Mouse (Mus musculus): Measurements from ENCODE around the gene Foxo3. TPM values are rescaled to one million over a fixed set of nuclear protein-coding genes. Genes with fewer than 3 reads are reported as not detected.

Foxo3 gene
- polyA plus RNA-seq, 1 experiment = 30.2 TPM

DNA sequence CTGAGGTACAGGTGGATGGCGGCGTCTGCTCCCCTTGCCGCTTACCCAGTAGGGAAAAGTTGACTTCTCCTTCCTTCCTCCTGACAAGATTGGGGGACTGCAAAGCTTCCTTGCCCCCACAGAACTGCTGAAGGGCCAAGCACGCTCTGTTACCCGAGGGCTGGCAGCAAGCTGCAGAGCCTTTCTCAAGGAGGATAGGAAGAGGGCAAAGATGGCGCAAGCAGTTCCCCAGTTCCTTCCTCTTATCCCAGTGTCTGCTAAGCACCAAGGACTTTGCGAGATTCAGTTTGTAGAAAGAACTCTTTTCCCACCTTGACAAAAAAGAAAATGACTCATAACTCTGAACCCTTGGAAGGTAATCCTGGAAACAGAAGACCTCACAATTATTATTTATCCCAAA is 18.6 kb downstream of the Foxo3 start:
- TF ChIP-seq CTCF (IDR thresholded peaks at IDR 0.05; ENCODE audit: borderline replicate concordance, insufficient read depth, low read length) (no peak), POLR2A (IDR thresholded peaks at IDR 0.05; ENCODE audit: low read depth, low read length) (no peak)
- H3K27ac ChIP-seq (ENCODE audit: insufficient read depth, low read length) = no peak overlapping the region
- no peak overlapping the region for H3K4me3 ChIP-seq (ENCODE audit: insufficient read depth, low read length)
- H3K4me1 ChIP-seq (ENCODE audit: control insufficient read depth, insufficient read depth, low read length) = peaks cover 5% of the 10 kb centered on the region; the same call in 1 of the 2 replicates

DNA sequence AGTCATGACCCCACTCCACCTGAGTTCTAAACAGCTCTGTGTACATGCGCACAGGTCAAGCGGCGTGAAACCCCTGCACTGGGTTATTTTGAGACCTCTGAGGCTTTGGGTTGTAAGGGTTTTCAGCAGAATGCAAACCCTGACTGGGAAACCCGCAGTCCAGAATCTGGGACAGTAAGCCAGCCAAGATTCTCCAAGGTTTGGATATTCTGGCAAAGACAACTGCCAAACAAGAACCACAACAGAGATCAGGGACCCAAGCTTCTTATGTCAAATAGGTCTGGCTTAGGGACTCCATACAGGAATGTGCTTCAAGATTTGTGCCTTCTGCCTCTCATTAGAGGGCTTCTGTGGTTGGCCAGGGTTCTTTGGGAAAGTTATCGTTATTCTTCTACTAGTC is 21.8 kb downstream of the Foxo3 start:
- Histone ChIP-seq H3K27ac (ENCODE audit: insufficient read depth, low read length) (no peak overlapping the region), H3K4me1 (ENCODE audit: control insufficient read depth, insufficient read depth, low read length) (peaks cover 8% of the 10 kb centered on the region), H3K4me3 (ENCODE audit: insufficient read depth, low read length) (no peak overlapping the region)
- no peak for TF ChIP-seq POLR2A (IDR thresholded peaks at IDR 0.05; ENCODE audit: low read depth, low read length)
- no peak for TF ChIP-seq CTCF (IDR thresholded peaks at IDR 0.05; ENCODE audit: borderline replicate concordance, insufficient read depth, low read length)

DNA sequence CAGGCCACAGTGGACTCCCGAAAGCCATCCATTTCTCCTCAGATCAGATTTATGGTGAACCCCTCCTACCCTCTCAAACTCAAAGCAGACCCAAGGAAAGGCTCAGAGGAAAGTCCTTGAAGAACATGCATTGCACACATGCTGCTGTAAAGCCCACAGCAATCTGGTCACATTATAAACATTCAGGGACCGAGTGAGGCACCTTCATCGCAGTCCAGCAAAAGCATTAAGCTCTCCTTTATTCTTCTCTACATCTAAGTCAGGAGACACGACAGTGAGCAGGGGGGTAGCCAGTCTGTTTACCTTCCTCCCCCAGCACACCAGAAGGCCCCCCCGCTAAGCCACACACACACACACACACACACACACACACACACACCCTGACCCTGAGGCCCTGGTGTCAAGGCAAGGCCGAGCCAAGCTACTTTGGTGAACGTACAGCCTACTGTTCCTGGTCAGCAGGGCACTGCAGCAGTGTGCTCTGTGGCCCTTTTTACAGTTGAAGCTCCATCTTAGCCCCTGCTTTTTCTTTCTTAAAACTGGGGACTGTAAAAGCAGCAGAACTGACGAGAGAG is 24.7 kb downstream of the Foxo3 start:
- Histone ChIP-seq H3K4me1 (ENCODE audit: control insufficient read depth, insufficient read depth, low read length) (peaks cover 8% of the 10 kb centered on the region), H3K4me3 (ENCODE audit: insufficient read depth, low read length) (no peak overlapping the region), H3K27ac (ENCODE audit: insufficient read depth, low read length) (no peak overlapping the region)
- TF ChIP-seq CTCF (IDR thresholded peaks at IDR 0.05; ENCODE audit: borderline replicate concordance, insufficient read depth, low read length) (no peak), POLR2A (IDR thresholded peaks at IDR 0.05; ENCODE audit: low read depth, low read length) (no peak)

DNA sequence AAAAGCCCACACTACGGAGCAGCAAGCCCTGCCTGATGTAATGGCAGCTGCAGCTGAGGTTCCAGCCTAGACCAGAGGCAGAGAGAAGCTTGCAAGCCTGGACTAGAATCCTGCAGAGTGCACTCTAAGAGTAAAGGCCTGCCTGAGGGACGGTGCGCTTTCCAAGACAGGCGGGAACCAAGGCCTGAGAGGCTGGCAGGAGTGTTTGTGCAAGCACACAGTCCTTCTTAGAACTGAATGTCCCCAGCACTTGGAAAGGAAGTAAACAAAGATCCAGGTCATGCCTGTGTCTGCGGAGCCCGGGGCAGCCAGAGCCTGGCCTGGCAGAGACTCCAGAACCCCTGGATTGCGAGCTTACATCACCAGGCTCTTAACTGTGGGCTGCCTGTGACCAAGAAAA is 25.4 kb downstream of the Foxo3 start:
- TF ChIP-seq POLR2A (IDR thresholded peaks at IDR 0.05; ENCODE audit: low read depth, low read length) (no peak), CTCF (IDR thresholded peaks at IDR 0.05; ENCODE audit: borderline replicate concordance, insufficient read depth, low read length) (no peak)
- peaks cover 8% of the 10 kb centered on the region for H3K4me1 ChIP-seq (ENCODE audit: control insufficient read depth, insufficient read depth, low read length)
- no peak overlapping the region for H3K4me3 ChIP-seq (ENCODE audit: insufficient read depth, low read length)
- peak overlapping the region; percentile 0; the same call in 1 of the 2 replicates for H3K27ac ChIP-seq (ENCODE audit: insufficient read depth, low read length)

DNA sequence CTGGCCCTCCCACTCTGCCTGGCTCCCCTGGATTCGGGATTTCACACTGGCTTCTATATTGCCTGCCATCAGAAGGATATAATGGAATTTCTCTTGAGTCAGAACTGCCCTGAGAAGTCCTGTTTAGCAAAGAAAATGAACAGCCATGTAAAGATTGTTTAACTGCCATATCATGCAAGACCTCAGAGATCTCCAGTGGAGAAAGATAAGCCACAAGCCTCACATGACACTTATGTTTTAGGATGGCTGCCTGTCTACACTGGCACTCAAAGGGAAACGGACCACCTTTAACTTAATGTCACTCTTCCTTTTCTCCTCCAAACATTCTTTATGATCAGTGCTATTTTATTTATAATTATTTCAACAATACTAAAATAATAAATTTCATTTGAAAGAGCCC is 26.6 kb downstream of the Foxo3 start:
- peaks cover 12% of the 10 kb centered on the region for H3K4me1 ChIP-seq (ENCODE audit: control insufficient read depth, insufficient read depth, low read length)
- H3K27ac ChIP-seq (ENCODE audit: insufficient read depth, low read length) = no peak overlapping the region
- TF ChIP-seq POLR2A (IDR thresholded peaks at IDR 0.05; ENCODE audit: low read depth, low read length) = no peak
- TF ChIP-seq CTCF (IDR thresholded peaks at IDR 0.05; ENCODE audit: borderline replicate concordance, insufficient read depth, low read length) = no peak
- H3K4me3 ChIP-seq (ENCODE audit: insufficient read depth, low read length) = no peak overlapping the region

DNA sequence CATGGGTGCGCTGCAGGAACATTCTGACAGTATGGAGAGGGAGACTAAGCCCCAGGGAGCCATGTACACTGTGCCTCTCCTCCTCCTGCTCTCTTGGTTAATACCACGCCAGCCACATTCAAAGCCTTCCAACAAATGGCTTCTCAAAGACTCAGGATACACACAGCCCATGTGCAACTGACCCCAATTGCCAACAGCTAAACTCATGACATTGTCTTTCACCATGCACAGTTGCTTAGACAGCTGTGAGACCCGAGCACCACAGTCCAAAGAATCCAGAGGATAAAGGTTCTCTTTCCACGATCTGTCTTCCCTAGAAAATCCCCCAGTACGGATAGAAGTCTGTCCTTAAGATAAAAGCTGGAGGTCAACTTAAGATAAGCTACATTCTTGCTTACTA is 27.9 kb downstream of the Foxo3 start:
- no peak overlapping the region for H3K27ac ChIP-seq (ENCODE audit: insufficient read depth, low read length)
- no peak for TF ChIP-seq CTCF (IDR thresholded peaks at IDR 0.05; ENCODE audit: borderline replicate concordance, insufficient read depth, low read length)
- no peak for TF ChIP-seq POLR2A (IDR thresholded peaks at IDR 0.05; ENCODE audit: low read depth, low read length)
- peaks cover 9% of the 10 kb centered on the region for H3K4me1 ChIP-seq (ENCODE audit: control insufficient read depth, insufficient read depth, low read length)
- no peak overlapping the region for H3K4me3 ChIP-seq (ENCODE audit: insufficient read depth, low read length)

DNA sequence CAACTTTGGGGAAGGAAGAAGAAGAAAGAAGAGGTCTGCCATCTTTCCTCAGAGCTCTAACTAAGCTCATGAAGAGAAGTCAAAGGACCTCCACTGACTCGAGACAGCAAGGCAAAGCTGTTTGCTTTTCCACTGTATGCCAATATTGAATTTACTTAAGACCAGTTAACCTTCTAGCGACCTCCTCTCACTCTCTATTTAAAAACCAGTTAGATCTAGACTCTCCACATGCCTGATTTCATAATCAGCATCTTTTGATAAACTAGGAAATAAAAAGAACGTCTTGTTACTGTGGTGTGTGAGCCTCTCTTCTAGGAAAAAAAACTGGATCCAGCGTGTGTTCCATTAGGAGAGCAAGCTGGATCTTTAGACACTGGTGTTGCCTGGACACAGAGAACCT is 28.4 kb downstream of the Foxo3 start:
- no peak for TF ChIP-seq CTCF (IDR thresholded peaks at IDR 0.05; ENCODE audit: borderline replicate concordance, insufficient read depth, low read length)
- no peak for TF ChIP-seq POLR2A (IDR thresholded peaks at IDR 0.05; ENCODE audit: low read depth, low read length)
- Histone ChIP-seq H3K4me1 (ENCODE audit: control insufficient read depth, insufficient read depth, low read length) (peaks cover 9% of the 10 kb centered on the region), H3K27ac (ENCODE audit: insufficient read depth, low read length) (no peak overlapping the region), H3K4me3 (ENCODE audit: insufficient read depth, low read length) (no peak overlapping the region)

DNA sequence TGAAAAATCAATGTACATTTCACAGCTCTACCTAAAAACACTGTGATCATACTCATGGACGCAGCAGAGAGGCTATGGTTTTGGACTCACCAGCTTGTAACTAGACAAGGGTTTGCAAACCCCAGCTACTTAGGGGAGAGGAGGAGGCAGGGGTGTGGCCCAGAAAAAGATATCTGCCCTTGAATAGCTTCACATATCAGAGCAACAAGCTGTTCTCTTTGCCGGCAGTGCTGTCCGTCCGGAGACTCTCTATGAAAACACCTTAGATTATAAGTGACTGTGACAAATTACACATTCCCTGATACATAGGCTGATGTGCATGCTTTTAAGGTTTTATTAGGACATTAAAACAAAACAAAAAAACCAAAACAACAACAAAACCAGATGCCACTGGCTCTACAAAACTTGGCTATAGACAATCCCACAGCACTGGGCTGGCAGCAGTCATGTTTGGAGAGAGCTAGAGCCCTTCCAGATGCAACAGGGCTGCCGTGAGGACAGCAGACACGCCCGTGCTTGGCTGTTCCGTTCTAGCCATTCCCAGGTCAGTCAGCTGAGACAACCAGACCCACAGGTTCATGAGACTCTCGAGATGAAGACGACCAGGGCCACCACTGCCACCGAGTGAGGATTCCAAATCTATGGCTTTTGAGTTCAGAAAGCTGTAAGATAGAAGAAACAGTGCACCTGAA is 29.3 kb downstream of the Foxo3 start:
- TF ChIP-seq POLR2A (IDR thresholded peaks at IDR 0.05; ENCODE audit: low read depth, low read length) (no peak), CTCF (IDR thresholded peaks at IDR 0.05; ENCODE audit: borderline replicate concordance, insufficient read depth, low read length) (no peak)
- H3K4me3 ChIP-seq (ENCODE audit: insufficient read depth, low read length) = no peak overlapping the region
- peaks cover 9% of the 10 kb centered on the region for H3K4me1 ChIP-seq (ENCODE audit: control insufficient read depth, insufficient read depth, low read length)
- H3K27ac ChIP-seq (ENCODE audit: insufficient read depth, low read length) = no peak overlapping the region

DNA sequence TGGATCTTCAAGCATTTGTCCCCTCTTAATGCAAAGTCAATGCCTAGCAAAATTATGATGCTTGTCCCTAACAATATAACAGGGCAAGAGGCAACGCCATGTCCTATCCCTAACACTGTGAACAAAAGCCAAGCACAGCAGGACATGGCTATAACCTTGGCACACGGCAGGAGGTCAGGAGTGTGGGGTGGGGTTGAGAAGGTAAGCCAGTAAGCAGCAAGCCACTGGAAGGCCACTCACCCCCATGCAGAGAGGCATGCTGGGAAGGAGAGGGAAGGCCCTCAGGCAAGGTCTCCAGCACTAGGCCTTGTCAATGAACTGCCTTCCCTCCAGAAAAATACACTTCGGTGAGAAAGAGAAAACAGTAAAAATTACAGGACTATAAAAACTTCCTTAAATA is 30.1 kb downstream of the Foxo3 start:
- Histone ChIP-seq H3K27ac (ENCODE audit: insufficient read depth, low read length) (no peak overlapping the region), H3K4me1 (ENCODE audit: control insufficient read depth, insufficient read depth, low read length) (peaks cover 3% of the 10 kb centered on the region), H3K4me3 (ENCODE audit: insufficient read depth, low read length) (no peak overlapping the region)
- TF ChIP-seq CTCF (IDR thresholded peaks at IDR 0.05; ENCODE audit: borderline replicate concordance, insufficient read depth, low read length) = no peak
- TF ChIP-seq POLR2A (IDR thresholded peaks at IDR 0.05; ENCODE audit: low read depth, low read length) = no peak

DNA sequence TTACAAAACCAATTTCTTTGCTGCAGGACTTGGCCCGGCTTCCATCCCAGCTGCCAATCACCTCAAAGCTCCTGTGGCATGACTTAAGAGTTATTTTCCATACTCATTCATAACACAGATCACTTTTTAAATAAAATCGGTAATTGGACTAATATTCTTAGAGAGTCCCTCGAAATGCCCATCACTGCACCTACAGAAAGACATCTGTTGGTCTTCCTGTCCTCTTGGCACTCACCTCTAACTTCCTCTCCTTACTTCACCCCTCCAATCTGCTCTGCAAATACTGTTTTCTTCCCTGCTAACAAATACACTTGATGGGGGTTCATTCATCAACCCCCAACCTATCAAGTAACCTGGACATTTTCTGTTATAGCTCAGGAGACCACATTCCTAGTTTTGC is 30.9 kb downstream of the Foxo3 start:
- Histone ChIP-seq H3K4me3 (ENCODE audit: insufficient read depth, low read length) (no peak overlapping the region), H3K4me1 (ENCODE audit: control insufficient read depth, insufficient read depth, low read length) (peaks cover 3% of the 10 kb centered on the region), H3K27ac (ENCODE audit: insufficient read depth, low read length) (no peak overlapping the region)
- TF ChIP-seq POLR2A (IDR thresholded peaks at IDR 0.05; ENCODE audit: low read depth, low read length) = no peak
- TF ChIP-seq CTCF (IDR thresholded peaks at IDR 0.05; ENCODE audit: borderline replicate concordance, insufficient read depth, low read length) = no peak

Data from embryonic fibroblast, embryonic 13.5 days (primary cell).